Mouse (Mus musculus) heart, embryonic 11.5 days (tissue): ENCODE measurements around the gene Rph3al. TPM values are rescaled to one million over a fixed set of nuclear protein-coding genes. Genes with fewer than 3 reads are reported as not detected.
A peak's percentile ranks its signal among the peaks of the same experiment; 100 is the strongest.

Experiments used
- ATAC-seq: fragments of 200-750 bp; cut with Nextera tagmentation; replicated peaks from 2 replicates; pipeline ENCODE4 v1.8.0; 2017; ENCODE audit warnings: moderate library complexity; ENCODE audit not compliant: insufficient number of reproducible peaks, low FRiP score, low TSS enrichment
- H3K27ac ChIP-seq: fragments of 300-500 bp; sonication (generic); 2 replicates; pipeline ENCODE4 v1.5.1; 2014; ENCODE audit warnings: mild to moderate bottlenecking, low read depth, low read length
- H3K27me3 ChIP-seq: fragments of 300-500 bp; sonication (generic); 2 replicates; pipeline ENCODE4 v1.6.1; 2014; ENCODE audit warnings: mild to moderate bottlenecking, low read length, mixed read lengths; ENCODE audit not compliant: control insufficient read depth, insufficient read depth
- H3K36me3 ChIP-seq: fragments of 300-500 bp; sonication (generic); 2 replicates; pipeline ENCODE4 v1.6.1; 2014; ENCODE audit warnings: mild to moderate bottlenecking, low read length, moderate library complexity, mixed read lengths; ENCODE audit not compliant: control insufficient read depth, insufficient read depth
- H3K4me1 ChIP-seq: fragments of 300-500 bp; sonication (generic); 2 replicates; pipeline ENCODE4 v1.6.1; 2014; ENCODE audit warnings: low read length; ENCODE audit not compliant: control insufficient read depth, insufficient read depth
- H3K4me2 ChIP-seq: fragments of 300-500 bp; sonication (generic); 2 replicates; pipeline ENCODE4 v1.6.1; 2014; ENCODE audit warnings: mild to moderate bottlenecking, moderate library complexity
- H3K4me3 ChIP-seq: fragments of 300-500 bp; sonication (generic); 2 replicates; pipeline ENCODE4 v1.5.1; 2014; ENCODE audit warnings: low read depth, low read length
- H3K9ac ChIP-seq: fragments of 300-500 bp; sonication (generic); 2 replicates; pipeline ENCODE4 v1.6.1; 2014; ENCODE audit warnings: mild to moderate bottlenecking, low read depth, low read length, moderate library complexity
- H3K9me3 ChIP-seq: fragments of 300-500 bp; sonication (generic); replicated peaks from 2 replicates; pipeline ENCODE4 v1.6.1; 2016; ENCODE audit warnings: low read length; ENCODE audit not compliant: control insufficient read depth
- WGBS: fragments of 180-500 bp; shearing (Covaris S2); extraction: QIAGEN DNeasy Blood & Tissue Kit; methylation state at CpG from one replicate; pipeline ENCODE4 v1.1.7; 2014; ENCODE audit not compliant: insufficient replicate concordance; 5-methylcytosine and 5-hydroxymethylcytosine counted together
- polyA plus RNA-seq: library from polyadenylated mRNA; unstranded; fragments of >200 nt; fragmentation: Nextera tagmentation; extraction: Ambion mirVana; gene quantifications from 2 replicates; pipeline ENCODE4 v1.2.1, GENCODE M21; 2014

Rph3al gene
- polyA plus RNA-seq, 1 experiment from 2014 or later: 4.1 TPM

DNA sequence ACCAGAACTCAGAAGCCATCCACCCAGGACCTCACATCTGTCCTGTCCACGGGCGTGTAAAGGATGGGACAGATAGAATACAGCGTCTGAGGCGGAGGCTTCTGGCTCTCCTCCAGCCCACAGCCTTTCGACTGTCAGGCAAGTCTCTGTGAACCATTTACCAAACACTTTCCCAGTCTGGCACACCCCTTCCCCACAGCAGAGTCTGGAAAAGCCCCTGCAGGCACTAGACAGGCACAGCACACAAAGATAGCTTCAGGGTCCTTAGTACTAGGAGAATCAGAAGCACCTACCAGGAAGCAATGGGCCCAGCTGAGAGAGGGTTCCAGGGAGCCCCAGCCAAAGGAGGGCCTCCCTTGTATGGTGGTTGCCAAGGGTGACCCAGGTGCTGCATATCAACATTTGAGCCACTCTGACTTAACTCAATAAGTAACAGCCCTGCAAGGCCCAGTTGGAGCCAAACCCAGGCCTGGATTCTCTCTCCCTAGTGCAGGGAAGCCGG is 808 bp downstream of the Rph3al start:
- H3K9ac ChIP-seq: peak overlapping the region; percentile 61
- no peaks in the 10 kb centered on the region for H3K27me3 ChIP-seq
- no peaks in the 10 kb centered on the region for H3K9me3 ChIP-seq
- WGBS: 17% methylated on average over 6 of the region's 6 CpGs
- H3K4me3 ChIP-seq: no peak overlapping the region
- H3K27ac ChIP-seq: peak overlapping the region; percentile 89
- peak overlapping the region; percentile 54 for H3K4me2 ChIP-seq
- peak; percentile 61 for ATAC-seq
- H3K4me1 ChIP-seq: peaks cover 37% of the 10 kb centered on the region
- H3K36me3 ChIP-seq: no peaks in the 10 kb centered on the region

DNA sequence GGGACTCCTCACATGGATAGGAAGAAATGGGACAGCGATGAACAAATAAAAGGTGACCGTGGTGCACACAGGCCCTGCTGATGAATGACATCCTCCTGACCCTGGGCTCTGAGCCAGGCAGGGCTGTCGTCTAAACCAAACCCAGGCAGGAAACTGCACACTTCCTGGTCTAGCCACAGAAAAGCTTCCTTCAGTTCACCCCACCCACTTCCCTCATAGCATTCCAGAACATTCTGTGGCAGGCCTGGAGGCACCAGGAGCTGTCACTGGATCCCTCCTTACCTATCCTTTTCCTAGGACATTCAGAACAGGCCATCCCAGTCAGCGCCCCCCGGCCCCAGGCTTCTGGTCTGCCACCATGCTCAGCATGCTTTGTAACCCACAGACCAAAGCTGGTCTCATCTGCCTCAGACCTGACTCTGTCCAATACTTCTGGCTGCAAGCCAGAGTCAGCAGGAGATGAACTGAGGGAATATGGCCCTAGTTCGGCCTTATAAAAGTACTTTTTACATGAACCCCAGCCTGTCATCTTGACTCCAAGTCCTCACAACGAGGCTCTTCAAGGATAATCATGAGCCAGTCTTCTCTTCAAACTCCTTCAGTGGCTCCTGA is 2.3 kb downstream of the Rph3al start:
- no peak overlapping the region for H3K4me3 ChIP-seq
- H3K27me3 ChIP-seq: no peaks in the 10 kb centered on the region
- H3K9me3 ChIP-seq: no peaks in the 10 kb centered on the region
- WGBS: 54% methylated on average over 7 of the region's 7 CpGs
- peak overlapping the region; percentile 89 for H3K27ac ChIP-seq
- peak; percentile 64; the same call in 1 of the 2 replicates for ATAC-seq
- H3K4me2 ChIP-seq: no peak overlapping the region
- H3K36me3 ChIP-seq: no peaks in the 10 kb centered on the region
- H3K4me1 ChIP-seq: peaks cover 41% of the 10 kb centered on the region
- H3K9ac ChIP-seq: no peak overlapping the region

DNA sequence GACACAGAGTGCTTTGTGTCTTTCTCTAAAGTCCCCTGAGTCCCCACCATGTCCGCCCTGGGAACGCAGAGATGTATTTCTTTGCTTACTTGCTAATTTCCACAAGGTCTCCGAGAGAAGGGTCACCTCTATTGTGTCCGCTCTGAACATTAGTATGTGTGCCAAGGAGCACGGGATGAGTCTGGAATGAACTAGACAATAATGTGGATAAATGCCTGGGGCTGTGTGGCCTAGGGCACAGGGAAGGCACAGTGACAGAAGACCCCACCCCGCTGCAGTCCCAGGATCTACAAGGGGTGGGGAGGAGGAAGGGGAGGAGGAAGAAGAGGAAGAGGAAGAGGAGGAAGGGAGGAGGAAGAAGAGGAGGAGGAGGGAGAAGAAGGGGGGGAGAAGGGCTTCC is 3.8 kb downstream of the Rph3al start:
- Histone ChIP-seq H3K27ac (no peak overlapping the region), H3K4me1 (peaks cover 41% of the 10 kb centered on the region), H3K4me3 (no peak overlapping the region), H3K36me3 (no peaks in the 10 kb centered on the region), H3K27me3 (no peaks in the 10 kb centered on the region), H3K9ac (no peak overlapping the region), H3K9me3 (no peaks in the 10 kb centered on the region), H3K4me2 (no peak overlapping the region)
- 66% methylated on average over 6 of the region's 6 CpGs for WGBS
- ATAC-seq: no peak

DNA sequence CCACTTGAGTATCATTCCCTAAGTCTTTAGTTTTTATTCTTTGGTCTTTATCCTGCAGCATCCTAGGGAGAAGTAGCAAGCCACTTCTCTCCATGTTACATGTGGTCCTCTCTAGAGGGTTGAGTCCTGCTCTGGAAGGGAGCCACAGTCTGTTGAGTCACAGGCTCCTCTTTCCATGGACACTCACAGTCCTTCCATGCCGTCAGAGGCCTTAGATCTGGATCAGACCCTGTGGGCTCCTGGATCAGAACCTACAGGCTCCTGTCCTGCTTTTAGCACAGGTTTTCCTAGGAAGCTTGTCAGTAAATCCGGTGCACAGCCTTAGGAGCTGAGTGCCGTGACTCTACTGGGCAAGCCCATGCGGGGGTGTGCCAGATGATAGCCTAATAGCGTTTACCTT is 4.9 kb downstream of the Rph3al start:
- Histone ChIP-seq H3K4me1 (peaks cover 33% of the 10 kb centered on the region), H3K9me3 (no peaks in the 10 kb centered on the region), H3K27ac (no peak overlapping the region), H3K27me3 (no peaks in the 10 kb centered on the region), H3K9ac (no peak overlapping the region), H3K4me2 (no peak overlapping the region), H3K36me3 (no peaks in the 10 kb centered on the region), H3K4me3 (no peak overlapping the region)
- no peak for ATAC-seq
- 70% methylated on average over 5 of the region's 5 CpGs for WGBS

DNA sequence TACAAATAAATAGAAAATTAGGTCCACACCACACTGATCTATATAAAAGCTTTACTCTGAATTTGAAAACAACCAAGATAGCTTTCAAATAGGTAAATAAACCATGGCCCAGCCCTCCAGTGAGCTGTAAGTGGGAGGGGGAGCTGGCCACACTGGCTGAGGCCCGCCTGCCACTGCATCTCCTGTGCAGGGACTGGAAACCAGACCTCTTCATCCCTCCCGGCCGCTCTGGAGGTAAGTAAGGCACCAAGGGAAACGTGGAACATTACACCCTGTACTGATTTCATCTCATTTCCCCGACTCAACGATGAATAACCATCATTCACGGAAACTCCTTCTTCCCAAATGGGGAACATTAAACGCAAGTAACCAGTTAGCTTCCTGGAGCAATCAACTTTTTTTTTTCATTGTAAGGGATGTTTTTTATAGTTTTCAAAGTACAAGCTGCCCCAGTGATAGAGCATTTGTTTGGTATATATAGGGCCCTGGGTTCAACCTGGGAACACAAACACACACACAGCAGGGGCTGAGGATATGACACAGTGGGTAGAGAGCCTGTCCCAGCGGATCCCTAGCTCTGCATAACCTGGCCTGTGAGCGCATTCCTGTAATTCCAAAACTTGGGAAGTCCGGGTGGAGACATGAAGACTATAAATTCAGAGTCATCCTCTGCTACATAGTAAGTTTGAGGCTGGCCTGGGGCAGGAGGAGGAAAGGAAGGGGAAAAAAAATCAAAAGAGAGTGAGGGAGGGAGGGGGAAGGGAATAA is 7.1 kb downstream of the Rph3al start:
- no peak overlapping the region for H3K4me3 ChIP-seq
- H3K9me3 ChIP-seq: no peaks in the 10 kb centered on the region
- H3K4me2 ChIP-seq: no peak overlapping the region
- H3K9ac ChIP-seq: no peak overlapping the region
- 39% methylated on average over 11 of the region's 11 CpGs for WGBS
- ATAC-seq: no peak
- H3K36me3 ChIP-seq: no peaks in the 10 kb centered on the region
- no peaks in the 10 kb centered on the region for H3K27me3 ChIP-seq
- H3K4me1 ChIP-seq: peaks cover 29% of the 10 kb centered on the region
- H3K27ac ChIP-seq: no peak overlapping the region

DNA sequence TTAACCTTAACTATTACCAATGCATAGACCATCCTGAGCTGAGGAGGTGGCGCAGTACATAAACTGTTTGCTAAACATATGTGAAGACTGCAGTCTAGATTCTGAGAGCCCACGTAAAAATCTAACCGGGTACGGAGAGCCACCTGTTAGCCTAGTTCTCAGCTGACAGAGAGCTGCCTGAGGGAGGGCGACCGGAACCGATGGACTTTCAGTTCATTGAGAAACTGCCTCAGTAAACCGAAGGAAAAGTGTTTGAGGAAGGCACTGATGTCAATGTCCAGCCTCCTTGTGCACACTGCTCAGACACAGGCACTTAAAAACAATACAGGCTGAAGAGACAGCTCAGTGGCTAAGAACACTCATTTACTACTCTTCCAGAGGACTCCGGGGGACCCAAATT is 8.0 kb downstream of the Rph3al start:
- no peak overlapping the region for H3K4me3 ChIP-seq
- no peak overlapping the region for H3K27ac ChIP-seq
- H3K9me3 ChIP-seq: no peaks in the 10 kb centered on the region
- WGBS: 82% methylated on average over 9 of the region's 9 CpGs
- no peak overlapping the region for H3K9ac ChIP-seq
- no peaks in the 10 kb centered on the region for H3K27me3 ChIP-seq
- ATAC-seq: no peak
- H3K4me1 ChIP-seq: peaks cover 29% of the 10 kb centered on the region
- no peak overlapping the region for H3K4me2 ChIP-seq
- no peaks in the 10 kb centered on the region for H3K36me3 ChIP-seq

DNA sequence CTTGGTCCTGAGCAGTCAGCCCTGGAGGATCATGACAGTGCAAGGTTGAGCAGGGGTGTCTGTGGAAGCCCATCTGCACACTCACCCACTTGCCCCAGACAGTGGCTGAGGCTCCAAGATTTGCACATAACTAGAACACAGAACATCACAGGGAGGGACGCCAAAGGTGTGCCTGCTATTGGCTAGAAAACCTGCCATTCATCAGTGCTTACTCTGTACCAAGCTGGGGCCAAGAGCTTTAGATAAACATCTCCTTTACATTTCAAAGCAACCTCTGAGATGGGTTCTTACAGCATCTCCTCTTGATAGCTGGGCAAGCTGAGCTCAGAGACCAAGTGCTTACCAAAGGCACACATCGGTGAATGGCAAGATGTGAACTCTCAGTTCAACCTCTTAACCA is 10.3 kb downstream of the Rph3al start:
- ATAC-seq: no peak
- H3K27me3 ChIP-seq: no peaks in the 10 kb centered on the region
- H3K9me3 ChIP-seq: no peaks in the 10 kb centered on the region
- no peak overlapping the region for H3K4me2 ChIP-seq
- no peak overlapping the region for H3K4me3 ChIP-seq
- H3K9ac ChIP-seq: no peak overlapping the region
- WGBS: 73% methylated on average over 2 of the region's 2 CpGs
- H3K4me1 ChIP-seq: peaks cover 31% of the 10 kb centered on the region
- H3K27ac ChIP-seq: no peak overlapping the region
- H3K36me3 ChIP-seq: no peaks in the 10 kb centered on the region

DNA sequence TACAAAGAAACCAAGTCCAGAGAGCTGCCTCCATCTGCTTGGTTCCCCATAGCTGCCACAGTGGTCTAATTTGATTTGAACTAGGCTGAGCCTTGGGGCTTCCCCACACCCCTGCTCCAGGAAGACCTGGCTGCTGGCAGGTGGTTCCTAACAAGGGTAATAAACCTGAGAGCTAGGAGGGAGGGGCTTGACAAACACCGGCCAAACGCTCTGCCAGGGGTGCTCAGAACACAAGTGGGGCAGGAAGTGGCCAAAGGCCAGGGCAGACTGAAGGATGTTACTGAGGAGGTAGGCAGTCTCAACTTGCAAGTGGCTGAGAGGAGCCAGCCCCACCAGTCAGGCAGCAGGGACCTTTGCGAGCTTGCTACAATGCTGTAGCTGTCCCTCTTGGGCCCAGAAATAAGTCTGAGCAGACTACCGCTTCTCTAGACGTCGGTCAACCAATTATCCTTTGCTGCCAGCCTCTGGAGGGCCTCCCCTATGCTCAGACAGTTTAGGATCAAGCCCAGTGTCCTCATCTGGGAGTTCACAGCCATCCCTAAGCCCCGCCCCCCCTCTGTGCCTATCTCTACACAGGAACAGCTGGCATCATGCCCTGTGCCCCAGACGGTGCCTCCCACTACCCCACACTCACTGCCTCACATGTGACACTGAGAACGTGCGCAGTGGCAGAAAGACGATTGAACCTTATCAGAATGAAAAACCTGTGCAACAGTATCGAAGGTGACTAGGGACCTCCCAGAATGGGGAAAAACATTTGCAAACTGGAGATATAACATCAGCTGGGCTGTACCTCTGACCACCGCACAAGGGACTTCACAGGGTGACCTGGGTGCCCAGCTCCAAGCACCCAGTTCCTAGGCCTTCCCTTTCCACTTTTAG is 11.6 kb downstream of the Rph3al start:
- H3K4me2 ChIP-seq: peak overlapping the region; percentile 11; the same call in 1 of the 2 replicates
- H3K27me3 ChIP-seq: no peaks in the 10 kb centered on the region
- no peak overlapping the region for H3K9ac ChIP-seq
- no peak overlapping the region for H3K4me3 ChIP-seq
- no peaks in the 10 kb centered on the region for H3K9me3 ChIP-seq
- no peak overlapping the region for H3K27ac ChIP-seq
- peak; percentile 50 for ATAC-seq
- H3K36me3 ChIP-seq: no peaks in the 10 kb centered on the region
- WGBS: 48% methylated on average over 13 of the region's 13 CpGs
- peaks cover 31% of the 10 kb centered on the region for H3K4me1 ChIP-seq
